In genomic region chr7:92213751-92214150, GRCm38 (mm10) we compare ENCODE assay signal across 24 mouse cellular contexts.
A peak's percentile ranks its signal among the peaks of the same experiment; 100 is the strongest.
DNase-seq lines count a peak whose midpoint lies in the region; TF ChIP-seq lines count a peak whose summit lies in the region.
"Had no signal": no experiment of that assay in that cellular context is flagged by ENCODE, and none has a peak within 500 bp of the region (broad histone marks: within the 10 kb centered on the region; RNA-seq: fewer than 3 reads in every experiment).

No protein-coding gene starts in this region.

- no peak overlapping the region for H3K4me3 ChIP-seq in heart, adult 2 months
- H3K4me3 ChIP-seq in heart, embryonic 10.5 days, result no peak overlapping the region
- H3K4me3 ChIP-seq in lung, adult 2 months (replicated peaks; ENCODE audit: extremely low read depth, low read depth, low read length), result no peak overlapping the region
- H3K4me3 ChIP-seq: embryonic facial prominence, embryonic 12.5 days; erythroblast, embryonic 14.5 days; limb, embryonic 12.5 days; midbrain, embryonic 13.5 days; neural tube, embryonic 12.5 days; stomach, embryonic 15.5 days had no signal

- no peaks in the 10 kb centered on the region for H3K27me3 ChIP-seq in heart, adult 2 months (ENCODE audit: control insufficient read depth, insufficient read depth, low read length)
- no peaks in the 10 kb centered on the region for H3K27me3 ChIP-seq in heart, embryonic 10.5 days (ENCODE audit: insufficient read depth, poor library complexity, severe bottlenecking)
- H3K27me3 ChIP-seq: embryonic facial prominence, embryonic 12.5 days; limb, embryonic 12.5 days; midbrain, embryonic 13.5 days; neural tube, embryonic 12.5 days; stomach, embryonic 15.5 days had no signal

- no peak for TF ChIP-seq EP300 in heart, adult 2 months (IDR thresholded peaks at IDR 0.05; ENCODE audit: insufficient read depth, low read depth, low read length)

- no peak for TF ChIP-seq CTCF in heart, adult 2 months (IDR thresholded peaks at IDR 0.05)
- TF ChIP-seq CTCF in lung, adult 2 months (IDR thresholded peaks at IDR 0.05; ENCODE audit: insufficient read depth, low read length), result no peak

- no peaks in the 10 kb centered on the region for H3K79me2 ChIP-seq in heart, adult 2 months (replicated peaks; ENCODE audit: control insufficient read depth, insufficient read depth, low read length)

- TF ChIP-seq POLR2A in heart, adult 2 months (IDR thresholded peaks at IDR 0.05; ENCODE audit: insufficient read depth, low read depth, low read length), result no peak
- TF ChIP-seq POLR2A in lung, adult 2 months (IDR thresholded peaks at IDR 0.05; ENCODE audit: borderline replicate concordance, extremely low read depth, low read depth, low read length), result no peak

- WGBS in heart, adult 2 months, result 61% methylated on average over 5 of the region's 5 CpGs
- WGBS in heart, embryonic 10.5 days, result 78% methylated on average over 5 of the region's 5 CpGs
- 84% methylated on average over 5 of the region's 5 CpGs for WGBS in lung, adult 2 months

- intact Hi-C loops in heart, adult 2 months (cut with DNase I), result no loop called here

- H3K27ac ChIP-seq in heart, adult 2 months, result no peak overlapping the region
- H3K27ac ChIP-seq in heart, embryonic 10.5 days, result no peak overlapping the region
- H3K27ac ChIP-seq: embryonic facial prominence, embryonic 12.5 days; hindbrain, embryonic 14.5 days; limb, embryonic 12.5 days; midbrain, embryonic 13.5 days; neural tube, embryonic 12.5 days; stomach, embryonic 15.5 days had no signal

- no peak overlapping the region for H3K9ac ChIP-seq in heart, adult 2 months (ENCODE audit: low read depth, low read length)
- H3K9ac ChIP-seq: embryonic facial prominence, embryonic 12.5 days; hindbrain, embryonic 14.5 days; limb, embryonic 12.5 days; liver, postnatal 0 days; midbrain, embryonic 13.5 days; neural tube, embryonic 12.5 days; stomach, embryonic 15.5 days had no signal

- no peaks in the 10 kb centered on the region for H3K36me3 ChIP-seq in heart, adult 2 months (ENCODE audit: control insufficient read depth, insufficient read depth, low read length)
- H3K36me3 ChIP-seq in heart, embryonic 10.5 days, result no peaks in the 10 kb centered on the region
- H3K36me3 ChIP-seq: embryonic facial prominence, embryonic 12.5 days; limb, embryonic 12.5 days; midbrain, embryonic 13.5 days; neural tube, embryonic 12.5 days; stomach, embryonic 15.5 days had no signal

- DNase-seq in heart, adult 2 months, result peak; percentile 27 to 30
- no peak for DNase-seq in heart, embryonic 10.5 days (ENCODE audit: low spot score)
- peak; percentile 2 for DNase-seq in lung, postnatal 36 days
- DNase-seq in lung, adult 2 months, result no peak
- DNase-seq in heart, adult 9 months (ENCODE audit: low spot score in 2 of 2), result peak; percentile 41 to 42
- DNase-seq in skeletal muscle tissue, adult 2 months (ENCODE audit: low read depth, low spot score), result peak; percentile 30
- no peak for DNase-seq in cerebellum, postnatal 36 days
- DNase-seq: adrenal gland, adult 2 months; cerebellum, adult 11-12 months; cerebellum, postnatal 10 days; gastrocnemius, postnatal 10 days; layer of hippocampus, postnatal 36 days; liver, postnatal 0 days; lung, postnatal 10 days; retina, postnatal 1 day; right cerebral cortex, postnatal 4 days; thymus, postnatal 4 days had no signal

- no peaks in the 10 kb centered on the region for H3K9me3 ChIP-seq in heart, embryonic 10.5 days
- H3K9me3 ChIP-seq: embryonic facial prominence, embryonic 12.5 days; limb, embryonic 12.5 days; midbrain, embryonic 13.5 days; neural tube, embryonic 12.5 days; stomach, embryonic 15.5 days had no signal

- no peaks in the 10 kb centered on the region for H3K4me1 ChIP-seq in heart, adult 2 months (ENCODE audit: control insufficient read depth, insufficient read depth, low read length)
- H3K4me1 ChIP-seq in heart, embryonic 10.5 days, result no peaks in the 10 kb centered on the region
- H3K4me1 ChIP-seq in lung, adult 2 months (ENCODE audit: control insufficient read depth, insufficient read depth, low read length), result no peaks in the 10 kb centered on the region
- H3K4me1 ChIP-seq: midbrain, embryonic 13.5 days; neural tube, embryonic 12.5 days; stomach, embryonic 15.5 days had no signal

Comparison
In these comparisons a context has a peak if more than half of its experiments do, and no peak if none do; other contexts are left out.
1. DNase-seq: peak in heart, adult 2 months (2 of 2), lung, postnatal 36 days (single experiment), heart, adult 9 months (2 of 2) and skeletal muscle tissue, adult 2 months (single experiment); none in heart, embryonic 10.5 days (single experiment), lung, adult 2 months (single experiment) and cerebellum, postnatal 36 days (0 of 2).